Mouse (Mus musculus): ENCODE measurements around the gene Hoxc10. TPM values are rescaled to one million over a fixed set of nuclear protein-coding genes. Genes with fewer than 3 reads are reported as not detected.

Gene Hoxc10
- polyA plus RNA-seq, 1 experiment, result 0.08 TPM

GRCm38 (mm10) chr15:102984925-102985324 lies 18.3 kb downstream of the Hoxc10 start:
- peaks cover 97% of the 10 kb centered on the region for H3K27me3 ChIP-seq (replicated peaks)
- no peak for TF ChIP-seq FLI1 (IDR thresholded peaks at IDR 0.05; ENCODE audit: low read length)
- TF ChIP-seq GATA1 (IDR thresholded peaks at IDR 0.05; ENCODE audit: borderline replicate concordance, low read length), result no peak
- H3K4me3 ChIP-seq (replicated peaks), result no peak overlapping the region
- no peaks in the 10 kb centered on the region for H3K36me3 ChIP-seq (replicated peaks; ENCODE audit: low read length)
- H3K9me3 ChIP-seq, result no peaks in the 10 kb centered on the region
- H3K4me1 ChIP-seq, result peaks cover 16% of the 10 kb centered on the region

- peaks cover 96% of the 10 kb centered on the region for H3K27me3 ChIP-seq (replicated peaks)
Observed at GRCm38 (mm10) chr15:102987124-102987833, 20.7 kb downstream of the Hoxc10 start.

GRCm38 (mm10) chr15:102988078-102988477 lies 21.5 kb downstream of the Hoxc10 start:
- Histone ChIP-seq H3K36me3 (replicated peaks; ENCODE audit: low read length) (no peaks in the 10 kb centered on the region), H3K4me1 (peaks cover 17% of the 10 kb centered on the region), H3K9me3 (no peaks in the 10 kb centered on the region), H3K27me3 (replicated peaks) (peaks cover 97% of the 10 kb centered on the region), H3K4me3 (replicated peaks) (no peak overlapping the region)
- no peak for TF ChIP-seq FLI1 (IDR thresholded peaks at IDR 0.05; ENCODE audit: low read length)
- TF ChIP-seq GATA1 (IDR thresholded peaks at IDR 0.05; ENCODE audit: borderline replicate concordance, low read length), result no peak

More at GRCm38 (mm10) chr15:102987124-102987833, 20.7 kb downstream of the Hoxc10 start:
- Histone ChIP-seq H3K4me3 (replicated peaks) (peak overlapping the region; percentile 42), H3K36me3 (replicated peaks; ENCODE audit: low read length) (no peaks in the 10 kb centered on the region), H3K9me3 (no peaks in the 10 kb centered on the region), H3K4me1 (peaks cover 16% of the 10 kb centered on the region)
- TF ChIP-seq FLI1 (IDR thresholded peaks at IDR 0.05; ENCODE audit: low read length), result no peak

GRCm38 (mm10) chr15:102990461-102991397 lies 24.1 kb downstream of the Hoxc10 start, which contains the start of gene Hoxc8:
Gene Hoxc8, plus strand, starts transcription at chr15:102990607.
- H3K27me3 ChIP-seq (replicated peaks), result peaks cover 97% of the 10 kb centered on the region
- H3K36me3 ChIP-seq (replicated peaks; ENCODE audit: low read length), result no peaks in the 10 kb centered on the region
- no peaks in the 10 kb centered on the region for H3K9me3 ChIP-seq
- TF ChIP-seq FLI1 (IDR thresholded peaks at IDR 0.05; ENCODE audit: low read length), result no peak
- no peak for TF ChIP-seq GATA1 (IDR thresholded peaks at IDR 0.05; ENCODE audit: borderline replicate concordance, low read length)
- no peak within 1 kb of the TSS for H3K4me3 ChIP-seq (replicated peaks)
- H3K4me1 ChIP-seq, result peaks cover 17% of the 10 kb centered on the region

GRCm38 (mm10) chr15:102991782-102992181 lies 25.2 kb downstream of the Hoxc10 start:
- peaks cover 17% of the 10 kb centered on the region for H3K4me1 ChIP-seq

GRCm38 (mm10) chr15:102992206-102992605 lies 25.6 kb downstream of the Hoxc10 start:
- Histone ChIP-seq H3K27me3 (replicated peaks) (peaks cover 97% of the 10 kb centered on the region), H3K9me3 (no peaks in the 10 kb centered on the region), H3K4me3 (replicated peaks) (no peak overlapping the region), H3K36me3 (replicated peaks; ENCODE audit: low read length) (no peaks in the 10 kb centered on the region), H3K4me1 (peaks cover 15% of the 10 kb centered on the region)
- TF ChIP-seq GATA1 (IDR thresholded peaks at IDR 0.05; ENCODE audit: borderline replicate concordance, low read length), result no peak
- TF ChIP-seq FLI1 (IDR thresholded peaks at IDR 0.05; ENCODE audit: low read length), result no peak

More at GRCm38 (mm10) chr15:102991782-102992181, 25.2 kb downstream of the Hoxc10 start:
- H3K27me3 ChIP-seq (replicated peaks), result peaks cover 97% of the 10 kb centered on the region
- H3K9me3 ChIP-seq, result no peaks in the 10 kb centered on the region
- no peak overlapping the region for H3K4me3 ChIP-seq (replicated peaks)
- no peak for TF ChIP-seq FLI1 (IDR thresholded peaks at IDR 0.05; ENCODE audit: low read length)
- no peak for TF ChIP-seq GATA1 (IDR thresholded peaks at IDR 0.05; ENCODE audit: borderline replicate concordance, low read length)
- H3K36me3 ChIP-seq (replicated peaks; ENCODE audit: low read length), result no peaks in the 10 kb centered on the region

GRCm38 (mm10) chr15:102992863-102993262 lies 26.3 kb downstream of the Hoxc10 start:
- Histone ChIP-seq H3K4me3 (replicated peaks) (no peak overlapping the region), H3K9me3 (no peaks in the 10 kb centered on the region), H3K36me3 (replicated peaks; ENCODE audit: low read length) (no peaks in the 10 kb centered on the region), H3K27me3 (replicated peaks) (peaks cover 97% of the 10 kb centered on the region), H3K4me1 (peaks cover 10% of the 10 kb centered on the region)
- TF ChIP-seq FLI1 (IDR thresholded peaks at IDR 0.05; ENCODE audit: low read length) (no peak), GATA1 (IDR thresholded peaks at IDR 0.05; ENCODE audit: borderline replicate concordance, low read length) (no peak)

GRCm38 (mm10) chr15:102996548-102996947 lies 30.0 kb downstream of the Hoxc10 start:
- no peaks in the 10 kb centered on the region for H3K36me3 ChIP-seq (replicated peaks; ENCODE audit: low read length)
- no peaks in the 10 kb centered on the region for H3K9me3 ChIP-seq
- H3K27me3 ChIP-seq (replicated peaks), result peaks cover 98% of the 10 kb centered on the region
- H3K4me3 ChIP-seq (replicated peaks), result no peak overlapping the region
- TF ChIP-seq FLI1 (IDR thresholded peaks at IDR 0.05; ENCODE audit: low read length) (no peak), GATA1 (IDR thresholded peaks at IDR 0.05; ENCODE audit: borderline replicate concordance, low read length) (no peak)
- H3K4me1 ChIP-seq, result peaks cover 28% of the 10 kb centered on the region

- Histone ChIP-seq H3K36me3 (replicated peaks; ENCODE audit: low read length) (no peaks in the 10 kb centered on the region), H3K27me3 (replicated peaks) (peaks cover 98% of the 10 kb centered on the region), H3K4me1 (peaks cover 24% of the 10 kb centered on the region), H3K9me3 (no peaks in the 10 kb centered on the region), H3K4me3 (replicated peaks) (no peak overlapping the region)
- no peak for TF ChIP-seq GATA1 (IDR thresholded peaks at IDR 0.05; ENCODE audit: borderline replicate concordance, low read length)
- no peak for TF ChIP-seq FLI1 (IDR thresholded peaks at IDR 0.05; ENCODE audit: low read length)
Observed at GRCm38 (mm10) chr15:102997431-102997830, 30.8 kb downstream of the Hoxc10 start.
